Mouse (Mus musculus) activated CD4-positive, CD25-positive, alpha-beta regulatory T cell, adult 4 months (primary cell): Measurements from ENCODE around the gene Med12l. TPM values are rescaled to one million over a fixed set of nuclear protein-coding genes. Genes with fewer than 3 reads are reported as not detected.
A peak's percentile ranks its signal among the peaks of the same experiment; 100 is the strongest.
"Not testable (repeated sequence)": the region's sequence is repeated elsewhere in the genome, so short reads cannot be mapped to it uniquely, and the experiment has no call there.

Experiments
- ATAC-seq: one replicate; pipeline ENCODE4 v1.8.0; 2017
- polyA plus RNA-seq, 2 experiments: library from polyadenylated mRNA; unstranded; fragments of 100-300 nt; shearing (Covaris generic); gene quantifications; one replicate each; pipeline ENCODE4 v1.2.1; 2017

Gene Med12l
- polyA plus RNA-seq, 2 experiments from 2014 or later = 0.11 to 0.53 TPM

DNA sequence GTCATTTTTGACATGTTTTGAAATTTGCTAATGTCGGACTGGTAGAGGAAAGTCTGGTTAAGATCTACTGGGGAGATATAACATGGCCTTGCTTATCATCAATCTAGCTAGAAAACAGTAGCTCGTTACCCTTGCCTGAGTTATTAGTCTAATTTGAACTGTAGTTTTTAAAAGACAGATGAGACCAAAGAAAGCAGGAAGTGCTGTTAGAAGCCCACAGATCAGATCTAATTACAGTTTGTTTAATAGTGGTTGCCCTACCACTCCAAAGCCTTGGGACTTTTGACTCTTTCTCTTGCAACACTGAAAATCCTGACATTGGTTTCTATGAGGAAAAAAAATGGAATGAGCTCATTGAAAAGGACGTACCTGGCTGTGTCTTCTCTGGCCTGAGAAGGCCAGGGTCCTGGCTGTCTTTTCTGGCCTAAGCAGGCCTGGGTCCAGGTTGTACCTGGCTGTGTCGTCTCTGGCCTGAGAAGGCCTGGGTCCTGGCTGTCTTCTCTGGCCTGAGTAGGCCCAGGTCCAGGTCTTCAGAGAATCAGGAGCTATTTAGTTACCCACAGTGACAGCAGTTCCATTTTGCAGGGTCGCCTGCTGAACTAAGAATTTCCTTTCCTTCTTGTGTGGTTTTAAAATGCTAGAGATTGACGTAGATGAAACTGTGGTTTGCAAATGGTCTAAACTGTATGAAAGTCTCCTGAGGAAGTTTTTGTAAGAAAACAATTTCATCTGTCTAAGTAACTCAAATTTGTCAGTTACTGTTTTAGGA, 95.8 kb downstream of the Med12l start, which contains the start of gene Gpr171:
Gene Gpr171 (minus strand): TSS at position 604 of the 769 bp plus-strand sequence.
- ATAC-seq = peak; percentile 89

DNA sequence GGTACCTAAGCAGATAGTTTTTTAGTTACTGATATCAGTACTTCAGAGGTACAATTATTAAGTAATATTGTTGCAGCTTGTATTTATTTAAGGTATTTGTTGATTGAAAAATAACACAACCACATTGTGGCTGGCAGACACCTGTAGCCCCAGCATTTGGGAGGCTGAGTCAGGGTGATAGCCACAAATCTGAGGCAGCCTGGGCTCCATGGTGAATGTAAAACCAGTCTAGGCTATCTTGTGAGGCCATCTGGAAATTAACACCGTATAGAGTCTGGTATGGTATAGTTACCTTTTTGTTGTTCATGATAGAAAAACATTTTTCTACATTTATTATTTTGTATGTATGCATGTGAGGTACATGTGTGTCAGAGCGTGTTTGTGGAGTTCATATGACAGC, 96.5 kb downstream of the Med12l start:
- ATAC-seq = no peak

DNA sequence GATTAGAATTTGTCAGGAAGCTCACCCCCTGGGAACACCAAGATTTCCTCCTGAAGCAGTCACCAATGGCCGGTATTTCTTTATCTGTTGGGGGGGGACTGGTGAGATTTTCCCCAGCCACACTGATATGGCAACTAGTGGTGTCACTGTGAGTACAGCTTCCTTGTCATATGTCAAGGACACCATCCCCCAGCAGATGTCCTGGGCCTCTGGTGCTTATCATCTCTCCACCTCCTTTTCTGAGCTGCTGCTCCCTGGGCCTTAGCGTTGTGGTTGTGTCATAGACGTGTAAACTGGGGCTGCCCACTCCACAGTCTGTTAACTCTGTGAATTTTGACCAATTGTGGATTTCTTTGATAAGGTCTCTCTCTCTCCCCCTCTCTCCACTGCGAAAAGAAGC, 98.8 kb downstream of the Med12l start:
- no peak for ATAC-seq

DNA sequence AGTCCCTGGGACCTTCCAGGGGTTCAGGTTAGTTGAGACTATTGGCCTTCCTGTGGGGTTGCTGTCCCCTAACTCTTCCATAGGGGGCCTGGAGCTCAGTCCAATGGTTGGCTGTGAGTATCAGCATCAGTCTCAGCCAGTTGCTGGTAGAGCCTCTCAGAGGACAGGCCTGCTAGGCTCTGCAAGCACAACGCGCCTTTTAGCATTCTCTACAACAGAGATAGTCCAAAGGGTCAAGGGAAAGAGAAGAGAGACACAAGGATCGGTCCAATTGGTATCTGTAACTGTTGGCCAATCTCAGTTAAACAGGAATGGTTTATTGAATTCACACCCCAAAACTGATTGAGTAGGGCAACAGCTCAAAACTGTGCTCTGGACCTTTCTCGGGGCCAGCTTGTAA, 101.8 kb downstream of the Med12l start:
- no peak for ATAC-seq

DNA sequence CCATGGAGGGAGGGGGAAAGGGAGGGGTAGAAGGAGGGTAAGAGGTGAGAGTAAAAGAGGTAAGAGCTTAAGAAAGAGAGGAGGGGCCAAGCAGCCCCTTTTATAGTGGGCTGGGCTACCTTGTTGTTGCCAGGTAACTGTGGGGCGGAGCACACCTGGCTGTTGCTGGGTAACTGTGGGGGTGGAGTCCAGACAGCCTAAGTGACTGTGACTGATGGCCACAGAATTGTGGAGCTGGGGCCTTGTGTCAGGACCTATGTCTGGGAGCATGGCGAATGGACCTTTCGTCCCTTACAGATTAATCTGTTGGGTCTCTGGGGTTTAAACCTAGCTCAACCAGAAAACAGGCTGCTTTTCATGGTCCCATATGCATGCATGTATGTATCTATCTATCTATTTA, 104.2 kb downstream of the Med12l start:
- not testable (repeated sequence) for ATAC-seq

DNA sequence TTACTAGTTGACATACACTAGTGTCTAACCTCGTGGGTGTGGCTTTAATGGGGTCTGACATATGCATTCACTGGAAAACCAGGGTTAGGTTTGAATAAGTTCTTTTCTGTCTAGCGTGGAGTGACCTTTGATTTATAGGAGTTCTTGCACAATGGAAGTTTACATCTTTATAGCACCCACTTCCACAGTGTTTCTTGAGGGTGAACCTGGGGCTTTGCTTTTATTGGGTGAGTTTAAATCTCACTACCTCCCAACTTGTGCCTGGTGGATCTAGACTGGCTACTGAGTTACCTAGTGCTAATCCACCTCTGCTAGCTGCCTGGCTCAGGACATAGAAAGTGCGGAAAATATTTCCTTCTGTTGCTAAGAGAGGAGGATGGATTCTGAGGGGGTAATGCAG, 106.3 kb downstream of the Med12l start:
- ATAC-seq = no peak

DNA sequence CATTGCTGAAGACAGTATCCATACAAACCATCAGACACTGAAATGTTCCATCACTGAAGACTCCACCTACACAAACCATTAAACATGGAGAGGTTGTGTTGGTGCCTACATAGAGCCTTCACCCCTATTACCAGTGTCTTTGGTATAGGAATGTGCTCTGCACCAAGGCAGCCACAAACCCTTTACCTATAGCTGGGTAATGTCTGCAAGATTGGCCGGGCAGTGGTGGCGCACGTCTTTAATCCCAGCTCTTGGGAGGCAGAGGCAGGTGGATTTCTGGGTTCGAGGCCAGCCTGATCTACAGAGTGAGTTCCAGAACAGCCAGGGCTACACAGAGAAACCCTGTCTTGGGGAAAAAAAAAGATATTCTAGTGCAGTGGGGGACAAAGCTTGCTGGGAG, 107.7 kb downstream of the Med12l start:
- not testable (repeated sequence) for ATAC-seq

DNA sequence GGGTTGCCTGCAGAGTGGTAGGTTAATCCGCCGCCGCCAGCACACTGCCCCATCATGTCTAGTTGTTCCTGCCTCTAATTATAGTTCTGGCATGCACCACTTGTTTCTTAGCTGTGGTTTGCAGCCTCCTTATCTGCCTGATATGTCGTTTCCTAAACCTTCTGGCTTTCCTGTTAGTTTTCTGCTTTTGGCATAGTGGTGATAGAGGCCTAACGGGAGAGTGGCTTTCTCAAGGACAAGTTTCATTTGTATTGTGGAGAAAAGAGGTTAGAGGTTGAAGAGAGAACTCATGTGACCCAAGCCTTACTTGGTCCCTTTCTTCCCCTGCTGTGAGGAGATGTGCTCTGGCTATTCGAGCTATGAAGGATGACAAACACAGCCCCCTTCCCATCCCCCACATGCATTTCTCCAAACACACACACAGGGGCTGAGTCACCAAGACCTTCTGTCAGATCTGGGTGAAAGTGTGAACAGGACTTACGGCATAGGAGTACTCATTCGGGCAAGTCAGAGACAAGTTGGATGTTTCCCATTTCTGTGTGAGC, 108.4 kb downstream of the Med12l start:
- ATAC-seq = no peak

DNA sequence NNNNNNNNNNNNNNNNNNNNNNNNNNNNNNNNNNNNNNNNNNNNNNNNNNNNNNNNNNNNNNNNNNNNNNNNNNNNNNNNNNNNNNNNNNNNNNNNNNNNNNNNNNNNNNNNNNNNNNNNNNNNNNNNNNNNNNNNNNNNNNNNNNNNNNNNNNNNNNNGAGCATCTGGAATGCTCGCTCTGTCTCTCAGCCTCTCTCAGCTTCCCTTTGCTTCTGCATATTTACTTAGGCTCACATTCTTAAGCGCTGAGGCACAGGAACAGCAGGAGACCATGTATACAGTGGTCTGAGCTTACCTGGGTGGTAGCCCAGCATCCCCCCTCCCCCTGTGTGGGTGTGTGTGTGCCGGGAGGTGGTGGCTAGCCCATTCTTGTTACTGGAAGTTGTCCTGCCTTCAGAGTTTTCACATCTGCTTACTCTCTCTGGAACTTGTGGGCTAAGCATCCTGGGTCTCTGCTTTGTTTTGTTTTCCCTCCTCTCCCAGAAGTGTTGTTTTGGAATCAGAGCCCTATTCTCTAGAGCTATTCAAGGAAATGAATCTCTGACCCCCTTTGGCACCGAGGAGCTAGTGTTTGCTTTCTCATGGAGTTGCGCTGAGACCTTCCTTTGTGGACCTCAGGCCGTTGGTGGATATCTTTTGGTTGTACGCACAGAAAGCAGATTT, 115.6 kb downstream of the Med12l start:
- ATAC-seq = no peak

DNA sequence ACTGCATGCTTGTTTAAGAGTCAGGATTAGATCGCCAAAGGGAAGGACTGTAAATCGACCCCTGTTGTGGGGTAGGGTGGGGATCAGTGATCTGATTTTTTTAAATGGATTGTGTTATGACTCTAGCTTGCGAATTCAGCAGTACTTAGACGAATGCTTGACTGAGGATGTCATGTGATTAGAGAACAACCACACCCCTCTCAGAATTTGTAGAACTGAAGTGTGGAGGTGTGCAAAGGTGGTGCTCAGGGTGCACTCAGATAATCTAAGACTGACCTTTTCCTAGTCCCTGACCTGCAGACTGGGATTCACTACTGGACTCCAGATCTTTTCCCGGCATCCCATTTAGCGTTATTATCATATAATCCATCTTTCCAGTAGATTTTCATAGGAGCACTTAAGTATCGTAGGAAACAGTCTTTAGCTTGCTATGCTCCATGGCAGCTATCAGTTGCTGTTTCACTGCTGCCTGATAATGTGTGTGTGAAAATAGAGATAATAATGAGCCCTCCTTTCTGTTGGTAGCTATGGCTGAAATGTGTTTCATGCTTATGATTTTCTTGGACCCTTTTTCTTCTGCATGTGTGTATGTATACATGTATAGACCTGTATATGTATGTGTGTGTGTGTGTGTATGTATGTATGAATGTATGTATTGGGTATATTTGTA, 116.3 kb downstream of the Med12l start:
- no peak for ATAC-seq

DNA sequence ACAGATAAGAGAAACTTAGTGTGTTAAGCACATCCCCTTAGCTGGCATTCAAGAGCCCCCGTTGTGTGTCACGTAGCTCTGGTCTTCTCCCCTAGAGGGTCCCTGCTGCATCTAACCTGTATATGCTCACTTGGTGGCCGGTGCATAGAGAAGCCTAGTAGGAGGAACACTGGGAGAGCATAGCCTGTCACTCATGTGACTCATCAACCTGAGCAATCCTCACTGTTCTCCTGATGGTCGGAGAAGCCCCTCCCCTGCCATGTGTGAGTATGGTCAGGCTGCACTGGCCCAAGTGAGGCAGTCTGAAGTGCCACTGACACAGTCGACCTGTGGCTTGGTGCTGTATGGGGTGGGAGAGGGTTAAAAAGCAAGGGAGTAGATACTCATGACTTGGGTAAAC, 119.4 kb downstream of the Med12l start:
- no peak for ATAC-seq

DNA sequence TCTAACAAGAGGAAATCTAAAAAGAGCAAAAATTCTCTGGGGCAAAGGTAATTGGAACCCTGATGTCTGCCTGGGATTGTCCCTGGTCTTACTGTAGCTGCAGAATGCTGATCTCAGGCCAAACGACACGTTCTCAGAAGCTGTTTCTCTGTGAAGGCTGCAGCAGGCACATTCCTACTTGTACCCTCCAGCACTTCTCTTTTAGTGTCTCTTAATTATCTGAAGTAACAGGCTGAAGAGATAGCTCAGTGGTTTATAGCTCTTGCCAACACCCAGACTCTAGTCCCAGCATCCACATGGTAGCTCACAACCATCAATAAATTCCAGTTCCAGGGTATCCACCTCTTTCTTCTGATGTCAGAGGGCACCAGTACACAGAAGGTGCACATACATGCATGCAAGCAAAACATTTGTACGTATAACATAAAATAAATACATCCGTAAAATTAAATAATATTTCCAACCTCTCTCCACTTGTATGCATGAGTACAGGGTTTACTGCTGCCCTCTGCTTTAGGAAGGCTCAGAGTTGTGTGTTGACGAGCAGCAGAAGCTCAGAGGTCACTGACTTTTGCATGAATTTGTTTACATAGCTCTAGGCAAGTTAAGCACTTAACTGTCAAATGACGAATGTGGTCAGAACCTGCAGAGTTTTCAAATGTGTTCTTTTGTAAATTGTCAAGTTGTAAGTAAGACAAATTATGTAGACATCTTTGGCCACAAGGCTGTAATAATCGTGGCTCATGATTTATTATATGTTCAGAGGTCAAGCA, 120.3 kb downstream of the Med12l start:
- ATAC-seq = no peak

DNA sequence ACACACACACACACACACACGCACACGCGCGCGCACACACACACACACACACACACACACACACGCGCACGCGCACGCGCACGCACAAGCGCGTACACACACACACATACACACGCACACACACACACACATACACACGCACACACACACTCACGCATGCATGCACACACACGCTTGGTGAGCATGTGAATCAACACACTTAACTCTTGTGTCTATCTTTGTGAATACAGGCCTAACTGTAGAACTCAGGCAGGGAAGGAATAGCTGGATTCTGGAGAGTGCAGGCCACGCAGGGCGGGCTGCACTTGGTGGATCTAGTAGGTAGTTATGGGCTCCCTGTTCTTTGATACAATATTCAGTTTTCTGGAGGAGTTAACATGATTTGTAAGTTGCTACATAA, 123.1 kb downstream of the Med12l start:
- ATAC-seq = no peak

DNA sequence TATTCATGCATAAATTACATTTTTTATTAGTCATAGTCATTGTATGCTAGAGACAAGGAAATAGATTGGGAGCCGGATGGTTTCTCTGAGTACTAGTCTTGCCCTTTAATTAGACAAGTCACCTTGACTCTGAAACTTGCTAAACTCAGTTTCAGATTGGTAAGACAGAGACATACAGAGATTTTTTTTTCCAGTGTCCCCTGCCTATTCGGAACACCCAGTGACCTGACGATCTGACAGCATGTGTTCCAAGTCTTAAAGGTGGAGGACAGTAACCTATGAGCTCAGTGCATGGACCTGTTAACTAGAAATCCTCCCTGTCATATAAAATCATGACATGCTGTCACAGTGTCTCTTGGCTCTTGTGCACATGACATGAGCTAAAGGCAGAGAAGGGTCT, 123.9 kb downstream of the Med12l start:
- ATAC-seq = no peak

DNA sequence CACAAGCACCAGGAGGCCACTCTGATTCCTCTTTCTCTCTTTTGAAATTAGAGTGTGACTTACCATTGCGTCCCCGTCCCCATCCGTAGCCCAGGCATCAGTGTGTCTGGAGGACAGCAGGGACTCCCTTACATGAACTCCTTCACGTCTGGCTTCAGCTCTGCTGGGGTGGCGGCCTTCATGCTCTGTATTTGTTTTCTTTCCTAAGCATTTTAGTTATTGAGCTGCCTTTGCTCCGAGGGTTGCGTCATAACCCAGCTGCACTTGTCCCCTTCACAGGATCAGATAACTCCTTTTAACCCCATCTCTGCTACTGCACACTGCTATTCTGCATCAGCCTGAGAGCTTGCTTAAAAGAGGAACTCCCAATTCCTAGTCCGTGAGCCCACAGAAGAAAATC, 124.8 kb downstream of the Med12l start:
- peak; percentile 19 for ATAC-seq

DNA sequence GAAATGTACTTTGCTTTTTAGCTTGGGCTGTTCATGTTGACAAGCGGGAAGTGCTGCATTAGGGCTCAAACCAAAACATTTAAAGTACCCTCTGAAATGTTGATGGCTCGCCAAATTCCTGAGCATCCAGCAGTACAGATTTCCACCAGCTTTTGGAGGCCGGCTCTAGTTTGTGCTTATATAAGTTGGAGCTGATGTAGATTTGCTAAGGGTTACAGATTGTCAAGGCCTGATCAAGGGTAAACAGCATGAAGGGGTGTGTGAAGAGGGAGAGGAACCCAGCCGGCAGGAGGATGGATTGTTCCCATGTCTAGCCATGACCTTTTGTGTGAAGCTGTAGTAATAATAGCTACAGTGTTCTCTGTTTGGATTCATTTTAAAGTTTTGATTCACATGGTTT, 125.5 kb downstream of the Med12l start:
- ATAC-seq = no peak

DNA sequence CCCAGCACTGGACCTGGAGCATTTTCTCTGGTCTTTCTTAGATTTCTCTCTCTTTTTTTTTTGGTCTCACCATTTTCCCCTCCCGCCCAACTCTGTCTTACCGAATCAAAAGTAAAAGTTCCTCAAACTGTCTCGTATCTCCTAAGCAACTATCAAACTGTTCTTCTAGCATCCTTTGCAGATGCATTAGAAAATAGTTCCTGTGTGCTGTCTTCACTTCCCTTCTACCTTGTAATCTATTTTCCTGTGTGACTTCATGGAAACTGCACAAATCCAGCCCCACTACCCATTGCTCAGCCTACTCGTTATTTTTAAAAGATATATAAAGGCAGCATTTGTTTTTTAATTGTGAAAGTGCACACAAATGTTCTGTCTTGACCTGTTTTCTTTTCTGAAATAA, 126.3 kb downstream of the Med12l start:
- peak; percentile 67 for ATAC-seq

DNA sequence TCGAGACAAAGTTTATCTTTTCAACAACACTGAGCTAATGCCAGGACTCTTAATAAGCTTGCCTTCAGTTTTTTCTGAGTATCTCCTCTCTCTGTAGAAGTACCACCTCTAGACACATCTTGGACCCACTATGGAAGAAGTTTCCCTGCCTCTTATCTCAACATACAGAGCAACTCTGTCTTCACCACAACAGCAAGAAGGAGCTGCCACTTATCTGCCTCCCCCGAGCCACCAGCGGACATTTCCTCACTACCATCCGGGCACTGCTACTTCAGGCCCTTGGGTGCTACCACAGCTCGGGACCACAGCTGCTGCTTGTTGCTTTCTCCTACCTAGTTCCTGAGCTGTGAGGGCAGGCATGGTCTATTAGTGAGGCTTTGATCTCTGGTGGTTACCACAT, 127.6 kb downstream of the Med12l start:
- no peak for ATAC-seq

DNA sequence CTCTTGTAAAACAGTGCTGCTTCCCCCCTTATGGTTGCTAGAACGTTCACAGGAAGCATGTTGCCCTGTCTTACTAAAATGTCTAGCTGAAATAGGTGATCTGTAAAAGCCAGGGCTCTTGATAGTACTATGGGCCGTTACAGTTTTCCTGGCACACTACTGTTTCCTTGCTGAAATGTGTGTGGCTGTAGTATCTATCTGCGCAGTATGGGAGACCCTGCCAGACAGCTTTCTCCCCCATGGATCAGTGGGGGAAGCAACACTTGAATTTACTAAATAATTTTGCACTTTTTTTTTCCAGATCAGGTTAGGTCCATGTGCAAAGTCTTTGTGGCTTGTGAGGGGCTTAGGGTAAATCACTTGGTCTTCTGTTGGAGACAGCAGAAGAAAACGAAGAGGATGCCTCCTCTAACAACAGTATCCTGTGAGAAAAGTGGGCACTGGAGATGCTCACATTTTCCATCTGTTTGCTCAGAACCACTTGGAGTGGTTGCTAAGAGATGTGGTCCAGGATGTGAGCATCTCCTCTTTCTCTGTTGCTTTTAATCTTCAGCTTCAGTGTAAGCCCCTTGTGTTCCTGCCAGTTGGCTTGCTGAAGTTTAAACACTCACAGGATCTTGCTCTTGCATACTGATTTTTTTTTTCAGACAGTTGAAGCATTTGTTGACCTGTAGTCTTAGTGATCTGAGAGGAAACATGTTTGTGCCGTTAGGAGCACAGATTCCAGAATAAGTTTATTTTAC, 130.5 kb downstream of the Med12l start:
- ATAC-seq = no peak

DNA sequence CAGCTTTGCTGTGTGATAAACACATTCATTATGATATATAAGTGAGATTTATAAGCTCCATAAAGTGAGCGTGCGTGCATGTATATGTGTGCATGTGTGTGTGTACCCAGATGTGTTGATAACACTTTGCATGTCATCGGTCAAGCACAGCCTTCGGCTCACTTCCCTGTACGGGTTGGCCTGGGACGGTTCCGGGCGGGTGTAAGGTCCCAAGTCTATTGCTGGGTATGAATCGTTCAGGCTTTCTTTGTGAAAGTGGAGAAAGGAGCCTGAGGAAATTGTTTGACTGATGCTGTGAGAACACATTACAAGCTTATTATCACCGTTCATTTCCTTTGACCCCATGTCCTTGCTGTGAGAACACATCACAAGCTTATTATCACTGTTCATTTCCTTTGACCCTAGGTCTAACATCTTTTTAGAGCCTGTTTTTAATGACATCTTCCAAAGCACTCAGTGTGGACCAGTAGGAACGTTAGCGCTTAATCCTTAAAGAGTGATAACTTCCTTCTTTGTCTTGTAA, 133.4 kb downstream of the Med12l start:
- ATAC-seq = no peak

DNA sequence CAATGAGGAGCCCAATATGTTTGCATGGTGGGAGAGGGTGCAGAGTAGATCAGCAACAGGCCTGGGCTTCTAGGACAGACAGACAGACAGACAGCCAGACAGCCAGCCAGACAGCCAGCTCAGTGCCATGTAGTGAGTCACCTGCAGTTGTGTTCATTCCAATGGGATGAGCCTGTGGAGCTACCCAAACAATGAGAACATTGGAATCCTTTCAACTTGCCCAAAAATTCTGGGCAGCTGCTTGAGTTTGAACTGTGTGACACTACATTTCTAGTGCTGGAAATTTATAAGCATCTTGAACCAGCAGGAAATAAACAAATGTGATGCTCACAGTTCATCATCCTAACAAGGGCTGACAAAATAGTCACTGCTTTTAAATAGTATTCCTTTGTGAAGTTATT, 134.0 kb downstream of the Med12l start:
- ATAC-seq = no peak

DNA sequence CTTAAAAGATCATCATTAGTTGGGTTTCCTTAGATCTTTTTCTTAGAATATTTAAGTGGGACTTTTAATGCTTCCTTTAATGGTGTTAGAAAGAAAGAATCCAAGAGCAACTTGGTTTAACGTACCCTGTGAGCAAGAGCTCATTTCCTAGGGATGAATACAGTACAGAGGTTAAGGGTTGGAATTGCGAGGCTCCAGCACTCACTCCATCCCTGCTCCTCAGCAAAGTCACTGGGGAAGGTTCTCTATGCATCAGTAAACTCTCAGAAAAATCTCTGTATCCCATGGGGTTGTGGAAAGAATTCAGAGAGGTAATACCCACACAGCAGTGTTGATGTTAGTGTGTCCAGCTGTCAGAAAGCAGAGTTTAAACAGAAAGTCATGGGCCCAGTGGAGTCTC, 134.5 kb downstream of the Med12l start:
- no peak for ATAC-seq
